Mouse (Mus musculus): ENCODE results near the gene Ptf1a. TPM values are rescaled to one million over a fixed set of nuclear protein-coding genes. Genes with fewer than 3 reads are reported as not detected.

Gene Ptf1a
- total and polyA plus RNA-seq, 3 experiments, result not detected

DNA sequence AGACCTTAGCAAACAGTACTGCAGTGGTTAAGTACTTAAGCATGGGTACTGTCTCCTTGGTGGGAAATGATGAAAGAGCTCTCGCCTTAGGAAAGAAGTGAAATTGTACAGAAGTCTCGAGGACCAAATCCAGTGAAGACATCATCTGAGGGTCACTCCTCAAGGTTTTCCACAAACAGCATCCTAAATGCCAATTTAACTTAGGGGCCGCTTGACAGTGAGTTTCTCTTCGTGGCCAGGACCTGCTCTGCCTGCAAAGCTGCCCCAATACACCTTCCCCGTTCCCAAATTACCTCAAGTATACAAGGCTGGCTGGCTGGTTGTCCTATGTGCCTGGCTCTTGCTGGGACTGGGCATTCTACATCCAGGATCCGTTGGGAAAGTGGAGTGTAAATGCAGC, 29.4 kb upstream of the Ptf1a start:
- no peak for DNase-seq (ENCODE audit: low read depth, low spot score)
- Histone ChIP-seq H3K36me3 (ENCODE audit: control insufficient read depth in 1 of 2, insufficient read depth in 2 of 2, low read length in 2 of 2) (no peaks in the 10 kb centered on the region; a peak in 1 of 4 replicates), H3K4me1 (ENCODE audit: control insufficient read depth in 1 of 2, insufficient read depth in 2 of 2, low read length in 2 of 2) (0 out of 4 replicates have a peak, but pooled peaks cover 0 to 4% of the 10 kb centered on the region in 2 experiments), H3K27me3 (ENCODE audit: control insufficient read depth in 1 of 2, insufficient read depth in 2 of 2, low read length in 2 of 2) (no peaks in the 10 kb centered on the region; a peak in 1 of 4 replicates), H3K27ac (ENCODE audit: control insufficient read depth, low read depth, low read length) (no peak overlapping the region), H3K79me2 (ENCODE audit: control insufficient read depth, insufficient read depth, low read length, poor library complexity) (no peaks in the 10 kb centered on the region), H3K9ac (ENCODE audit: control insufficient read depth, low read depth, low read length, poor library complexity, severe bottlenecking) (no peak overlapping the region), H3K9me3 (replicated peaks; ENCODE audit: insufficient read depth, low read length) (no peaks in the 10 kb centered on the region), H3K4me3 (ENCODE audit: control insufficient read depth in 1 of 2, insufficient read depth in 1 of 2, low read depth in 2 of 2, low read length in 2 of 2) (no peak overlapping the region)
- TF ChIP-seq JUND (IDR thresholded peaks at IDR 0.05; ENCODE audit: low read depth, low read length) (no peak), CHD2 (IDR thresholded peaks at IDR 0.05; ENCODE audit: low read length) (no peak), POLR2A (IDR thresholded peaks at IDR 0.05; ENCODE audit: control insufficient read depth in 1 of 2, insufficient read depth in 1 of 2, low read depth in 1 of 2, low read length in 2 of 2, poor library complexity in 1 of 2) (no peak), KAT2A (conservative IDR thresholded peaks at IDR 0.05; ENCODE audit: low read depth, low read length) (no peak), ZMIZ1 (IDR thresholded peaks at IDR 0.05; ENCODE audit: low read depth, low read length) (no peak), ZNF384 (IDR thresholded peaks at IDR 0.05; ENCODE audit: low read depth, low read length) (no peak), ZKSCAN1 (IDR thresholded peaks at IDR 0.05; ENCODE audit: low read depth, low read length) (no peak), RAD21 (IDR thresholded peaks at IDR 0.05; ENCODE audit: low read depth, low read length) (no peak), GABPA (IDR thresholded peaks at IDR 0.05; ENCODE audit: low read depth, low read length) (no peak), SIN3A (IDR thresholded peaks at IDR 0.05; ENCODE audit: low read length) (no peak), MEF2A (IDR thresholded peaks at IDR 0.05; ENCODE audit: extremely low read depth, insufficient replicate concordance, low read depth, low read length, poor library complexity, severe bottlenecking) (no peak), USF1 (IDR thresholded peaks at IDR 0.05; ENCODE audit: low read depth, low read length) (no peak), CTCF (IDR thresholded peaks at IDR 0.05 in 2 of 3, conservative IDR thresholded peaks at IDR 0.05 in 1 of 3; ENCODE audit: control insufficient read depth in 1 of 3, insufficient read depth in 1 of 3, low read depth in 2 of 3, low read length in 3 of 3, poor library complexity in 1 of 3, severe bottlenecking in 1 of 3) (no peak), E2F4 (IDR thresholded peaks at IDR 0.05; ENCODE audit: borderline replicate concordance, low read depth, low read length) (no peak), TBP (IDR thresholded peaks at IDR 0.05; ENCODE audit: low read depth, low read length) (no peak), EP300 (IDR thresholded peaks at IDR 0.05; ENCODE audit: low read depth in 1 of 2, low read length in 2 of 2) (no peak), SMC3 (IDR thresholded peaks at IDR 0.05; ENCODE audit: low read depth, low read length) (no peak)

DNA sequence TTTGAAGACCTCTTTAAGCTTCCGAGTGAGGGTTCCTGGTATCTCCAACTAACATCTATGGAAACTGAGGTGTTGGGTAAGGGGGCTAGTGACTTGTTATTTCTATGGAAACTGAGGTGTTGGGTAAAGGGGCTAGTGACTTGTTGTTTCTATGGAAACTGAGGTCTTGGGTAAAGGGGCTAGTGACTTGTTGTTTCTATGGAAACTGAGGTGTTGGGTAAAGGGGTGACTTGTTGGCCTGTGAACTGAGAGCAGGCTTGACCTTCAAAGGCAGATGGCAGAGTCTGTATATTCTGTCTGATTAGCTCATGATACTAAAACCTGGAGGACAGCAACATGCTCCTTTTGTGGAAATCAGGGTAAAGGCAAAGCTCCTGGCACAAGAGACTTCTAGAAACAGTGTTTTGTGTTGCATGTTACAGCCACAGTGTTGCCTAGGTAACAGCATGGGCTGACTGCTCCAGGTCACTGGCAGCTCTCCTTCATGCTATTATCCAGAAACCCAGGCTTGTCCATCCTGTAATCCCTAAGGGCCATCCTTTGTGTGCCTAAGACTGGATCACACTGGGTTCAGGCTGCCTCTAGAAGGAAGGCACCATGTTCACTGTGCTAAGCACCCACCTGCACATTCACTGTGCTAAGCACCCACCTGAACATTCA, 25.6 kb upstream of the Ptf1a start:
- Histone ChIP-seq H3K4me1 (ENCODE audit: control insufficient read depth in 1 of 2, insufficient read depth in 2 of 2, low read length in 2 of 2) (no peaks in the 10 kb centered on the region), H3K9me3 (replicated peaks; ENCODE audit: insufficient read depth, low read length) (no peaks in the 10 kb centered on the region), H3K36me3 (ENCODE audit: control insufficient read depth in 1 of 2, insufficient read depth in 2 of 2, low read length in 2 of 2) (no peaks in the 10 kb centered on the region; a peak in 1 of 4 replicates), H3K9ac (ENCODE audit: control insufficient read depth, low read depth, low read length, poor library complexity, severe bottlenecking) (no peak overlapping the region), H3K4me3 (ENCODE audit: control insufficient read depth in 1 of 2, insufficient read depth in 1 of 2, low read depth in 2 of 2, low read length in 2 of 2) (no peak overlapping the region), H3K27ac (ENCODE audit: control insufficient read depth, low read depth, low read length) (no peak overlapping the region), H3K27me3 (ENCODE audit: control insufficient read depth in 1 of 2, insufficient read depth in 2 of 2, low read length in 2 of 2) (no peaks in the 10 kb centered on the region; a peak in 1 of 4 replicates), H3K79me2 (ENCODE audit: control insufficient read depth, insufficient read depth, low read length, poor library complexity) (no peaks in the 10 kb centered on the region)
- TF ChIP-seq MEF2A (IDR thresholded peaks at IDR 0.05; ENCODE audit: extremely low read depth, insufficient replicate concordance, low read depth, low read length, poor library complexity, severe bottlenecking) (no peak), NELFE (IDR thresholded peaks at IDR 0.05; ENCODE audit: low read depth, low read length) (no peak), MXI1 (IDR thresholded peaks at IDR 0.05; ENCODE audit: low read depth, low read length) (no peak), USF2 (IDR thresholded peaks at IDR 0.05; ENCODE audit: borderline replicate concordance in 1 of 2, insufficient read depth in 1 of 2, low read depth in 1 of 2, low read length in 2 of 2) (no peak), MAFK (IDR thresholded peaks at IDR 0.05; ENCODE audit: borderline replicate concordance, low read depth, low read length) (no peak), EP300 (IDR thresholded peaks at IDR 0.05; ENCODE audit: low read depth in 1 of 2, low read length in 2 of 2) (no peak), ZKSCAN1 (IDR thresholded peaks at IDR 0.05; ENCODE audit: low read depth, low read length) (no peak), TBP (IDR thresholded peaks at IDR 0.05; ENCODE audit: low read depth, low read length) (no peak), ETS1 (IDR thresholded peaks at IDR 0.05; ENCODE audit: low read depth, low read length) (no peak), RAD21 (IDR thresholded peaks at IDR 0.05; ENCODE audit: low read depth, low read length) (no peak), CHD2 (IDR thresholded peaks at IDR 0.05; ENCODE audit: low read length) (no peak)
- DNase-seq (ENCODE audit: low read depth, low spot score), result no peak

All from MEL (cell line).